ENCODE assay signal across 8 mouse cellular contexts in the genomic region with DNA sequence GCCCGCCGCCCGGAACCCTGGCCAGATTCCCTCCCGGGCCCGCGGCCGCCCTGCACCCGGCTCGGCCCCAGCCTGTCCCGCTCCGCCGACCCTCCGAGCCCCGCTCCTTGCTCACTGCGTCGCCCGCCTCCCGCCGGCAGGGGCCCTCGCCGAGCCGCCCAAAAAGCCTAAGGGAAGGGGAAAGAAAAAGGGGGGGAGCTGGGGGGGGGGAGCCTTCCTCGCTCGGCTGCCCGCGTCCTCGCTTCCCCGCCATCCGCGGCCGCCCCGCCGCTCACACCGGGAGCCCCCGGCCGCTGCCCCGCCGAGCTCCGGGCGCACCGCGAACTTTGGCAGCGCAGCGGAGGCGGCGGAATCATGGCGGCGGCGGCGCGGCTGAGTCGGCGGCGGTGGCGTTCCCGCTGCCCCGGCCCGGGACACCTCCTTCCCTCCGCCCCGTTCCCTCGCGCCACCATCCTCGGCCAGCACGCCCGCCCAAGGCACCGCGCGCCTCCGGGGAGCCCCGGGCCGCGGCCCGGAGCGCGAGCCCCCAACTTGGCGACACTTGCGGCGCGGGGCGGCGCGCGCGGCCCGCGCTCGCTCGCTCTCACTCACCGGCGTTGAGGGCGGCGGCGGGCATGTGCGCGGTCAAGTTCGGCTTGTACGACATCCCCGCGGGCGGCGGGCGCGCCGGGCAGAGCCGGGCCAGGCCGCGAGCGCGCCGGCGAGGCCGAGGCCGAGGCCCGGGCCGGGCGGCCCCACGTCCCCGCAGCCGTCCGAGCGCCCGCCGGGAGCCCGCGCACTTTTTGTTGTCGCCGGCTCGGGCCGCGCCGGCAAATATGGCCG. TPM values are rescaled to one million over a fixed set of nuclear protein-coding genes. Genes with fewer than 3 reads are reported as not detected.
DNase-seq lines count a peak whose midpoint lies in the region; ATAC-seq and TF ChIP-seq lines count a peak whose summit lies in the region.

No protein-coding gene starts in this region.

- H3K4me2 ChIP-seq in intestine, embryonic 15.5 days (replicated peaks), result peak overlapping the region; percentile 91
- peak overlapping the region; percentile 99 for H3K4me2 ChIP-seq in liver, postnatal 0 days (ENCODE audit: low read depth, low read length)
- peak overlapping the region; percentile 93 for H3K4me2 ChIP-seq in neural tube, embryonic 13.5 days

- peak overlapping the region; percentile 96 for H3K27ac ChIP-seq in intestine, embryonic 15.5 days
- peak overlapping the region; percentile 95 for H3K27ac ChIP-seq in liver, postnatal 0 days (ENCODE audit: low read depth)
- H3K27ac ChIP-seq in neural tube, embryonic 13.5 days (replicated peaks), result peak overlapping the region; percentile 100
- H3K27ac ChIP-seq in thymus, adult 2 months (ENCODE audit: control insufficient read depth, insufficient read depth, low read length), result 0 out of 2 replicates have a peak overlapping the region, but pooled peaks have one; percentile 0

- H3K9ac ChIP-seq in intestine, embryonic 15.5 days, result peak overlapping the region; percentile 97
- H3K9ac ChIP-seq in liver, postnatal 0 days (replicated peaks), result peak overlapping the region; percentile 97
- H3K9ac ChIP-seq in neural tube, embryonic 13.5 days, result peak overlapping the region; percentile 99

- ATAC-seq in intestine, embryonic 15.5 days, result peak; percentile 28
- peak; percentile 60 for ATAC-seq in liver, postnatal 0 days
- no peak for ATAC-seq in neural tube, embryonic 13.5 days (ENCODE audit: low read depth)

- TF ChIP-seq CTCF in liver, postnatal 0 days (IDR thresholded peaks at IDR 0.05; ENCODE audit: low read depth), result peak; percentile 59
- 0 out of 2 replicates have a peak, but pooled peaks have one; percentile 71 for TF ChIP-seq CTCF in thymus, adult 2 months (IDR thresholded peaks at IDR 0.05; ENCODE audit: borderline replicate concordance, control insufficient read depth, extremely low read depth, insufficient read depth, low read length, poor library complexity)

- no peaks in the 10 kb centered on the region for H3K27me3 ChIP-seq in intestine, embryonic 15.5 days (replicated peaks)
- H3K27me3 ChIP-seq in liver, postnatal 0 days (ENCODE audit: insufficient read depth, low read length), result no peaks in the 10 kb centered on the region
- no peaks in the 10 kb centered on the region for H3K27me3 ChIP-seq in neural tube, embryonic 13.5 days
- no peaks in the 10 kb centered on the region for H3K27me3 ChIP-seq in thymus, adult 2 months (ENCODE audit: control insufficient read depth, insufficient read depth, low read length)

- H3K9me3 ChIP-seq in intestine, embryonic 15.5 days, result no peaks in the 10 kb centered on the region
- no peaks in the 10 kb centered on the region for H3K9me3 ChIP-seq in liver, postnatal 0 days (ENCODE audit: low read length)
- no peaks in the 10 kb centered on the region for H3K9me3 ChIP-seq in neural tube, embryonic 13.5 days

- peaks cover 18% of the 10 kb centered on the region for H3K4me1 ChIP-seq in intestine, embryonic 15.5 days (replicated peaks)
- peaks cover 28% of the 10 kb centered on the region for H3K4me1 ChIP-seq in liver, postnatal 0 days (ENCODE audit: insufficient read depth)
- H3K4me1 ChIP-seq in neural tube, embryonic 13.5 days (replicated peaks), result peaks cover 47% of the 10 kb centered on the region
- H3K4me1 ChIP-seq in thymus, adult 2 months (replicated peaks; ENCODE audit: control insufficient read depth, insufficient read depth, low read length), result peaks cover 32% of the 10 kb centered on the region

- under 1% methylated on average over 97 of the region's 132 CpGs for WGBS in intestine, embryonic 15.5 days
- WGBS in liver, postnatal 0 days (ENCODE audit: insufficient replicate concordance), result under 1% methylated on average over 39 of the region's 132 CpGs
- WGBS in neural tube, embryonic 13.5 days, result under 1% methylated on average over 88 of the region's 132 CpGs
- under 1% methylated on average over 96 of the region's 132 CpGs for WGBS in thymus, adult 2 months

- peak; percentile 96 for DNase-seq in heart, adult 11 months
- DNase-seq in heart, adult 8-10 months (ENCODE audit: low spot score), result no peak
- peak; percentile 74 to 75 for DNase-seq in cerebellum, postnatal 25 days
- DNase-seq in gastrocnemius, postnatal 14 days, result peak; percentile 74
- DNase-seq in liver, postnatal 0 days, result peak; percentile 82
- peak; percentile 73 for DNase-seq in thymus, adult 2 months

- peaks cover 7% of the 10 kb centered on the region for H3K36me3 ChIP-seq in intestine, embryonic 15.5 days
- H3K36me3 ChIP-seq in liver, postnatal 0 days (replicated peaks; ENCODE audit: insufficient read depth, low read length), result peaks cover 8% of the 10 kb centered on the region
- H3K36me3 ChIP-seq in neural tube, embryonic 13.5 days, result peaks cover 10% of the 10 kb centered on the region
- H3K36me3 ChIP-seq in thymus, adult 2 months (ENCODE audit: control insufficient read depth, insufficient read depth, low read length), result peaks cover 6% of the 10 kb centered on the region; the same call in 1 of the 2 replicates

- intact Hi-C loops in gastrocnemius, postnatal 14 days (cut with DNase I; ENCODE audit: low total_unique reads), result no loop called here

- TF ChIP-seq POLR2A in thymus, adult 2 months (IDR thresholded peaks at IDR 0.05; ENCODE audit: control insufficient read depth, extremely low read depth, insufficient read depth, low read length, poor library complexity), result peak; percentile 34; the same call in 1 of the 2 replicates

- peak overlapping the region; percentile 84 for H3K4me3 ChIP-seq in intestine, embryonic 15.5 days (replicated peaks)
- peak overlapping the region; percentile 97 for H3K4me3 ChIP-seq in liver, postnatal 0 days (ENCODE audit: low read depth, low read length)
- H3K4me3 ChIP-seq in neural tube, embryonic 13.5 days, result peak overlapping the region; percentile 82
- H3K4me3 ChIP-seq in thymus, adult 2 months (ENCODE audit: control insufficient read depth, insufficient read depth, low read length), result peak overlapping the region; percentile 66

- TF ChIP-seq EP300 in liver, postnatal 0 days (IDR thresholded peaks at IDR 0.05; ENCODE audit: low read depth), result no peak

RNA-seq across cellular contexts. Expression of gene Cdk2ap1, which starts 8.9 kb away (rescaled TPM):
- 100 to 1,000 TPM; 138 to 152 (median 145) TPM for total RNA-seq in heart, adult 8-10 months (2022)
- 100 to 1,000 TPM in 1 of 2 experiments, 10 to 100 TPM in 1; 99.5 to 128 TPM for total RNA-seq in gastrocnemius, postnatal 14 days (2021)
- 69.0 and 118 TPM in 2 replicates for polyA plus RNA-seq in intestine, embryonic 15.5 days (2015; fragmentation: Nextera tagmentation; extraction: Ambion mirVana)
- polyA plus RNA-seq in liver, postnatal 0 days (2015; fragmentation: Nextera tagmentation; extraction: Ambion mirVana), result 31.7 and 44.7 TPM in 2 replicates
- 90.3 and 94.3 TPM in 2 replicates for polyA plus RNA-seq in neural tube, embryonic 13.5 days (2015; fragmentation: Nextera tagmentation; extraction: Ambion mirVana)
- polyA plus RNA-seq in thymus, adult 2 months (2012; rRNA removed), result 191 and 206 TPM in 2 replicates

RNA-seq across cellular contexts. Expression of gene 2810006K23Rik, which starts 26.0 kb away (rescaled TPM):
- 10 to 100 TPM; 13.8 to 15.3 (median 14.5) TPM for total RNA-seq in heart, adult 8-10 months (2022)
- 1 to 10 TPM; 6.9 to 8.6 TPM for total RNA-seq in gastrocnemius, postnatal 14 days (2021)
- polyA plus RNA-seq in intestine, embryonic 15.5 days (2015; fragmentation: Nextera tagmentation; extraction: Ambion mirVana), result 13.4 and 15.5 TPM in 2 replicates
- polyA plus RNA-seq in liver, postnatal 0 days (2015; fragmentation: Nextera tagmentation; extraction: Ambion mirVana), result 4.5 and 4.9 TPM in 2 replicates
- polyA plus RNA-seq in neural tube, embryonic 13.5 days (2015; fragmentation: Nextera tagmentation; extraction: Ambion mirVana), result 16.0 and 17.0 TPM in 2 replicates
- polyA plus RNA-seq in thymus, adult 2 months (2012; rRNA removed), result 5.7 and 6.4 TPM in 2 replicates

RNA-seq across cellular contexts. Expression of gene Mphosph9, which starts 26.2 kb away (rescaled TPM):
- 1 to 10 TPM; 3.6 to 5.7 (median 5.0) TPM for total RNA-seq in heart, adult 8-10 months (2022)
- total RNA-seq in gastrocnemius, postnatal 14 days (2021), result 1 to 10 TPM; 2.6 to 2.9 TPM
- 8.0 and 10.3 TPM in 2 replicates for polyA plus RNA-seq in intestine, embryonic 15.5 days (2015; fragmentation: Nextera tagmentation; extraction: Ambion mirVana)
- polyA plus RNA-seq in liver, postnatal 0 days (2015; fragmentation: Nextera tagmentation; extraction: Ambion mirVana), result 2.6 and 3.0 TPM in 2 replicates
- 13.5 and 14.5 TPM in 2 replicates for polyA plus RNA-seq in neural tube, embryonic 13.5 days (2015; fragmentation: Nextera tagmentation; extraction: Ambion mirVana)
- polyA plus RNA-seq in thymus, adult 2 months (2012; rRNA removed), result 16.2 and 19.6 TPM in 2 replicates

Comparison
In these comparisons a context has a peak if more than half of its experiments do, and no peak if none do; other contexts are left out.
1. H3K27ac ChIP-seq: peak in every context shown above with its lines; median percentile 100 in neural tube, embryonic 13.5 days; 96 in intestine, embryonic 15.5 days; 95 in liver, postnatal 0 days; 0 in thymus, adult 2 months.